Mouse (Mus musculus): ENCODE measurements around the gene Psmg4. TPM values are rescaled to one million over a fixed set of nuclear protein-coding genes. Genes with fewer than 3 reads are reported as not detected.

The Psmg4 gene
- polyA plus RNA-seq, 1 experiment from 2014 or later, result 99.9 TPM

DNA sequence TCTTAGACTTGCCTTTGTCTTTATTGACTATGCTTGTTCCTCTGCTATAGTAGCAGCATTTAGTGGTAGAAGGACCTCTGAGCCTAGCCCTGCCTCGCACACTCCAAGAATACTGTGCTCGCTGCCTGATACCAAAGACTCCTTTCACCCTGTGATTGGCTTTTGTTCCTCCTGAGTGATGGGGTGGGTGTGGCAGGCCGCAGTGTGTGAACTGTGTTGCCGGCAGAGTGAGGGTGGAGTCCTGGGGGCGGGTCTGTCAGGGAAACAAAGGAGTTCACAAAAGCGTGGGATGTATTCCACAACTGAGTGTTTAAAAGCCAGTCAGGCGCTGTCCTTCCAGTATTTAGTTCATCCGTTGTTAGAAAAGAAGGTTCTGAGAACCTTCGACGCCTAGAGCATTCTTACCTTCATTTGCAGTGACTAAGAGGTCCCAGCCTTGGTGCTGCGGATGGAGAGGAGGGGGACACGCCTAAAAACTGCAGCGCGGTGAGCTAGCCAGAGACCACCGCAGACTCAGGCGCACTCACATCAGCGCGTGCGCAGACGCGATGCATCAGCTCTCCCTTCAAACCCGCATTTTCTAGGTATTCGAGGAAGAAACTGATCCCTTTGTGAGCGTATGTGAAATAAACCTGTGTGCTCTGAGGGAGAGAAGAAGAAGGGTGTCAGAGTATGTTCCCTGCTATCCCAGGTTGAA is 31.6 kb upstream of the Psmg4 start:
- Histone ChIP-seq H3K9me3 (no peaks in the 10 kb centered on the region), H3K4me1 (peaks cover 63% of the 10 kb centered on the region), H3K36me3 (replicated peaks) (peaks cover 18% of the 10 kb centered on the region), H3K27me3 (replicated peaks; ENCODE audit: low read depth, poor library complexity, severe bottlenecking) (peaks cover 37% of the 10 kb centered on the region), H3K4me3 (peak overlapping the region; percentile 79), H3K27ac (replicated peaks) (peak overlapping the region; percentile 93)
- DNase-seq (ENCODE audit: low spot score), result peak; percentile 81
- WGBS, result under 1% methylated on average over 24 of the region's 24 CpGs

DNA sequence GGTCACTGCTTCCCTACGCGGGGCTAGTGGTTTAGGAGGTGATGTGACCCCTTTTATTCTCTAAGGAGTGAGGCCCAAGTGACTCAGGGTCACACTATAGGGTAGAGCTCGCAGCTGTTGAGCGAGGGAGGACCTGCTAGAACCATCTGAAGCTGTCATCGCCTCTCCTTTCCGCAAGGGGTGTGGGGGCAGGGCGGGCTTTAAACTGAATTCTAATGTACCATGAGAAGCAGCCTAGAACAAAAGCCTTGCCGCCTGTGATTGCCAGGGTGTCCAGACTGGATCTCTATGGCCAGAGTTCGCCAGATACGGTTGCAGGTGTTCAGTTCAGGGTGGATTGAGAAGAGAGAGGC is 31.1 kb upstream of the Psmg4 start:
- H3K9me3 ChIP-seq, result no peaks in the 10 kb centered on the region
- DNase-seq (ENCODE audit: low spot score), result peak; percentile 78
- peaks cover 14% of the 10 kb centered on the region for H3K36me3 ChIP-seq (replicated peaks)
- peaks cover 37% of the 10 kb centered on the region for H3K27me3 ChIP-seq (replicated peaks; ENCODE audit: low read depth, poor library complexity, severe bottlenecking)
- peaks cover 60% of the 10 kb centered on the region for H3K4me1 ChIP-seq
- WGBS, result under 1% methylated on average over 10 of the region's 10 CpGs
- H3K4me3 ChIP-seq, result peak overlapping the region; percentile 79
- peak overlapping the region; percentile 93 for H3K27ac ChIP-seq (replicated peaks)

DNA sequence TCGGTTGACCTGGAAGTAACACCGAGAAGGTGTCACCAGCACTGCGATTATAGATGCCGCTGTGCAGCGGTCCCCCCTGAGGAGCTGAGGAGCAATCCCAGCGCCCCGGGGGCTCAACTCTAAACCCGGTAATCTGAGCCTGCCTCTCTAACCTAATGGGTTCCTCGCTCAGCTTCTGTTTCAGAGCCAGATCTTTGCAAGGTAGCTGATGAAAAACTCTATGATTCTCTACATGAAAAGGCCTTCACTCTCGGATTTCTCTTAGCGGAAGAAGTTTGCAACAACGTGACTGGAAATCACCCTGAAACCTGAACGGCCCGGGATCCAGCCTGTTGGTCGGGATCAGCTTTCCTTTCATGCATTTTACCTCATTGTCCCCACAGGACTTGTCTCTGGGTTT is 30.5 kb upstream of the Psmg4 start:
- WGBS, result under 1% methylated on average over 15 of the region's 15 CpGs
- peaks cover 60% of the 10 kb centered on the region for H3K4me1 ChIP-seq

DNA sequence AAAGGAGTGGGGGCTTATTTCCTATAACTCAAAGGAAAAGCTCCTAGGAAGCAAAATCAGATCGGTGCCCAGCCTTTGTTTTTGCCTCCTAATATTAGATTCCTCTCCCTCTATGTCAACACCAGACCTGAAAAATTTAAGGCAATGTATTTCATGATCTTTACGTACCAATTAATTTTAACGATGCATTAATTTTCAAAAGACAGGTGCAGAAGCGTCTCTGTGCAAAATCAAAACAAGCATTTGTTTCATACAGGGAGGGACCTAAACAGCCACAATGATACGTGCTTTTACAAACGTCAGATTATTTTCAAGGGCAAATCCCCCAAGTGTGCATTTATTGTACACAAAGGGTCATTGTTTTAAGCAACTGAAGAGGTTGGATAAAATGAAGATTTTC is 29.9 kb upstream of the Psmg4 start:
- H3K4me1 ChIP-seq, result peaks cover 60% of the 10 kb centered on the region
- peaks cover 37% of the 10 kb centered on the region for H3K27me3 ChIP-seq (replicated peaks; ENCODE audit: low read depth, poor library complexity, severe bottlenecking)
- DNase-seq (ENCODE audit: low spot score), result no peak
- no peaks in the 10 kb centered on the region for H3K9me3 ChIP-seq
- peaks cover 9% of the 10 kb centered on the region for H3K36me3 ChIP-seq (replicated peaks)
- peak overlapping the region; percentile 93 for H3K27ac ChIP-seq (replicated peaks)
- WGBS, result 15% methylated on average over 6 of the region's 6 CpGs
- peak overlapping the region; percentile 79 for H3K4me3 ChIP-seq

More for the DNA sequence above, 30.5 kb upstream of the Psmg4 start:
- Histone ChIP-seq H3K27ac (replicated peaks) (peak overlapping the region; percentile 93), H3K4me3 (peak overlapping the region; percentile 79), H3K36me3 (replicated peaks) (peaks cover 11% of the 10 kb centered on the region), H3K27me3 (replicated peaks; ENCODE audit: low read depth, poor library complexity, severe bottlenecking) (peaks cover 37% of the 10 kb centered on the region), H3K9me3 (no peaks in the 10 kb centered on the region)
- peak; percentile 62 for DNase-seq (ENCODE audit: low spot score)

DNA sequence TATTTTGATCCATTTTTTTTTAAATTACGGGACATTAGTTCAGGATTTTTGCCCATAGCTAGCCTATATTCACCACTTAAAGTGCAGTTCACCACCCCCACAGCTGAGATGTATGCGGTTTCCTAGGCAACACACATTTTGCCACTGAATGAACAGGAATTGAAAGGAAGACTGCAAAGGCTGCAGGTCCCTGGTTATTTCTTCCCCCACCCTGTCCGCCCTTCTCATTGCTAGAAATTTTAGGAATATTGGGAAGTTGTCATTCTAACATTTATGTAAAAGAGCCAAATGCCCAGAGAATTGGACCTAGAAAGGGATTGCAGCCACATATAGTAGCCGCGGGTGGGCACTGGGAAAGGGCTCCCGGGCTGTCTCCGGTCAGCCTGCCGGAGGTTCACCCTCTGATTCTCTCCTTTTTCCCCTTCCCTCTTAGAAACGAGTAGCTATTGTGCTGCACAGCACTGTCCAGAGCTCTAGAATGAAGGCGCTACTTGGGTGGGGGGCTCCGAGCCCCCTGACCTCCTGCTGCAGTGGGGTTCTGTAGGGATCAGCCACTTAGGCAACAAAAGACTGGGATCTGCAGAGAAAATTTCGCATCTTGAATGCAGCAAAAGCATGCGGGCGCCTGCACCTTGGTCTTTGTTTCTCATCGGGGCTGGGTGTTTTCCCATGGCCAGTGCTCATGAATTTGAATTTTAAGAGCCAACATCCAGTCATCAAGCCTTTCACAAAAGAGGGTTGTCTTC is 29.3 kb upstream of the Psmg4 start:
- WGBS, result 4% methylated on average over 15 of the region's 15 CpGs
- Histone ChIP-seq H3K27me3 (replicated peaks; ENCODE audit: low read depth, poor library complexity, severe bottlenecking) (peaks cover 37% of the 10 kb centered on the region), H3K27ac (replicated peaks) (peak overlapping the region; percentile 93)

DNA sequence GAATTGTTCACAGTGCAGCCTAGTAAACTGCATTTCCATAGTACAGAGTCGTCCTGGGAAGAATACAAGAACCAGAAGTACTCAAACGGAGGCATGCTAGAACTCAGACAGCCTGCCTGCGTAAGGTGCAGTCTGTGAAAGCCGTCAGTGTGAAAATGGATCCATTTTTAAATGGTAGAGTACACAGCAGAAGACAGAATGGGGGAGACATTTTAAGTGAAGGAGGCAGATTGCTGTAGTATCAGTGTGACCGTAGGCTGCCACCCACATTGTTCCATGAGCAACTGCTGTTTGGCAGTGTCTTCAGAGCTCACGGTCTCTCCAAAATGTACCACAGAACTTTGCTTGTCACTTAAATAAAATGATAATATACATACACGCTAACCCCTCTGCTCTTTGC is 28.5 kb upstream of the Psmg4 start:
- Histone ChIP-seq H3K27me3 (replicated peaks; ENCODE audit: low read depth, poor library complexity, severe bottlenecking) (peaks cover 37% of the 10 kb centered on the region), H3K36me3 (replicated peaks) (no peaks in the 10 kb centered on the region), H3K27ac (replicated peaks) (peak overlapping the region; percentile 93), H3K9me3 (no peaks in the 10 kb centered on the region), H3K4me1 (peaks cover 49% of the 10 kb centered on the region), H3K4me3 (peak overlapping the region; percentile 79; the same call in 1 of the 2 replicates)
- DNase-seq (ENCODE audit: low spot score), result no peak
- 57% methylated on average over 7 of the region's 7 CpGs for WGBS

More for the DNA sequence above, 29.3 kb upstream of the Psmg4 start:
- Histone ChIP-seq H3K36me3 (replicated peaks) (peaks cover 4% of the 10 kb centered on the region), H3K4me3 (peak overlapping the region; percentile 79), H3K4me1 (peaks cover 57% of the 10 kb centered on the region), H3K9me3 (no peaks in the 10 kb centered on the region)
- DNase-seq (ENCODE audit: low spot score), result peak; percentile 63

DNA sequence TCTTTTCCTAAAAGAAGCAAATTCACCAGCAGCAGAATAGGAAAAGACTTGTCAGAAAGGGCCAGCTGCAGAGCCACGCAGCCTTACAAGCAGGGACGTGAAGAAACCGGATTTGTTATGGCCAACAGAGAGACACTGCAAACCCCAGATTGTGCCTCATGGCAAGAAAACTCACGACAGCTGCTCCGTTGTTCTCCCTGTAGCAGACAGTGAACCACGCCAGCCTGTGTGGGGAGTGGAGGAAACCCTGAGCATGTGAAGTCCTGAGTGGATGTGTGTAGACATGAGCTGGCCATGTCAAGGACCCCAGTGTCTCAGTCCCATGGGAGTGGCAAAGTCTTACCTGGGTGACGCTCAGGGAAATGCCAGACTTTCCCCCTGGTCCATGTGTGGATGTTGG is 26.2 kb upstream of the Psmg4 start:
- Histone ChIP-seq H3K27me3 (replicated peaks; ENCODE audit: low read depth, poor library complexity, severe bottlenecking) (peaks cover 24% of the 10 kb centered on the region), H3K4me1 (peaks cover 30% of the 10 kb centered on the region), H3K9me3 (no peaks in the 10 kb centered on the region), H3K4me3 (no peak overlapping the region), H3K36me3 (replicated peaks) (no peaks in the 10 kb centered on the region), H3K27ac (replicated peaks) (0 out of 2 replicates have a peak overlapping the region, but pooled peaks have one; percentile 1)
- DNase-seq (ENCODE audit: low spot score), result no peak
- WGBS, result 71% methylated on average over 7 of the region's 7 CpGs

DNA sequence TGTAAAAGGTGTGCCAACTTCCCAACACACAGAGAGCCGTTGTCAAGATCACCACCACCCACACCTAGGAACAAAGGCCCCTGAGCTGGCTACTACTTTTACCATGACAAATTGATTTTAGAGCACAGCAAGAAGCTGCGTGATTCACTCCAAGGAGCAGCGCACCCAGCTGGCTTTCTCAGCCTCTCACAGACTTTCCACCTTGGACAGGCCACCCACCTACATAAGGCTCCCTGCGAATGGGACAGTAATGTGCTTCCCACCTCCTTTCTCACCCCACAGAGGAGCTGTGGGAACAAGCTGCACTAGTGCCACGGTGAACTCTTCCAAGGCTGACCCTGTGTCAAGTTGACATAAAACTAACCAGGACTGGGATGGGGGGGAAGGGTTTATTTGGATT is 19.4 kb upstream of the Psmg4 start:
- Histone ChIP-seq H3K36me3 (replicated peaks) (no peaks in the 10 kb centered on the region), H3K27me3 (replicated peaks; ENCODE audit: low read depth, poor library complexity, severe bottlenecking) (no peaks in the 10 kb centered on the region), H3K27ac (replicated peaks) (no peak overlapping the region), H3K4me3 (no peak overlapping the region), H3K4me1 (peaks cover 15% of the 10 kb centered on the region), H3K9me3 (no peaks in the 10 kb centered on the region)
- DNase-seq (ENCODE audit: low spot score), result peak; percentile 10
- 44% methylated on average over 5 of the region's 5 CpGs for WGBS

DNA sequence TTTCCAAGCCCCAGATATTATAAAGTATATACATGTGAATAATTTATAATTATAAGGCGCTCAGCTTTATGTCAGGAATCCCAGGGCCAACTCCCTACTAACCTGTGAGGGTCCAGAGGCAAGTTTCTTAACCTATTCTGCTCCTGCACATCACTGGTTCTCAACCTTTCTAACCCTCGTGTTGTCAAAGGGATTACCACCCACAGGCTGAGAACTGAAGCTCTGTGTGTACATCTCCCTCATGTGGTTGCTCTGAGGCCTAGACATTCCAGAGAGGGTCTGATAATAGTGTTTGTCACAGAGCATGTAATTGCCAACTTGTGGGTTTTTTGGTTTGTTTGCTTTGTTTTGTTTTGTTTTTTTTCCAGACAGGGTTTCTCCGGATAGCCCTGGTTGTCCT is 15.8 kb upstream of the Psmg4 start:
- Histone ChIP-seq H3K36me3 (replicated peaks) (no peaks in the 10 kb centered on the region), H3K4me3 (no peak overlapping the region), H3K27ac (replicated peaks) (0 out of 2 replicates have a peak overlapping the region, but pooled peaks have one; percentile 5), H3K4me1 (peaks cover 42% of the 10 kb centered on the region), H3K27me3 (replicated peaks; ENCODE audit: low read depth, poor library complexity, severe bottlenecking) (no peaks in the 10 kb centered on the region), H3K9me3 (no peaks in the 10 kb centered on the region)
- 61% methylated on average over 3 of the region's 3 CpGs for WGBS
- DNase-seq (ENCODE audit: low spot score), result no peak

DNA sequence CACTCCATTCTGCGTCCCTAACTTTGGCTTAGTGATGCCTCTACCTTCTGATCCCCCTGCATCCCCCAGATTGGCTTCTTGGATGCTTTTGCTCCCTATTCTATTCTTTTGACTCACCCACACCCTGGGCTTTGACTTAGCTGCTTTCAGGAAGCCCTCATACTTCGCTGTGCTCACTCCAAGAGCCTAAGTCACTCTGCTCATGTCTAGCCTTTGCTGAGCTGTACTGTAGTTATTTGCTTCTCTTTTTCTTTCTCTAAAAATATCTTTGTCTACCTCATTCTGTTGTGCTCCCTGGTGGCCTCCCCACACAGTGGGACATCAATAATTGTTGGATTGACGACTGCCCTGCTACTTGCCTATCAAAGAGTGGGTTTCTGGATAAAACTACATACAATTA is 14.6 kb upstream of the Psmg4 start:
- Histone ChIP-seq H3K27me3 (replicated peaks; ENCODE audit: low read depth, poor library complexity, severe bottlenecking) (no peaks in the 10 kb centered on the region), H3K4me1 (peaks cover 53% of the 10 kb centered on the region), H3K36me3 (replicated peaks) (no peaks in the 10 kb centered on the region), H3K4me3 (peak overlapping the region; percentile 61), H3K9me3 (no peaks in the 10 kb centered on the region), H3K27ac (replicated peaks) (peak overlapping the region; percentile 94)
- WGBS, result 65% methylated on average over 3 of the region's 3 CpGs
- no peak for DNase-seq (ENCODE audit: low spot score)

DNA sequence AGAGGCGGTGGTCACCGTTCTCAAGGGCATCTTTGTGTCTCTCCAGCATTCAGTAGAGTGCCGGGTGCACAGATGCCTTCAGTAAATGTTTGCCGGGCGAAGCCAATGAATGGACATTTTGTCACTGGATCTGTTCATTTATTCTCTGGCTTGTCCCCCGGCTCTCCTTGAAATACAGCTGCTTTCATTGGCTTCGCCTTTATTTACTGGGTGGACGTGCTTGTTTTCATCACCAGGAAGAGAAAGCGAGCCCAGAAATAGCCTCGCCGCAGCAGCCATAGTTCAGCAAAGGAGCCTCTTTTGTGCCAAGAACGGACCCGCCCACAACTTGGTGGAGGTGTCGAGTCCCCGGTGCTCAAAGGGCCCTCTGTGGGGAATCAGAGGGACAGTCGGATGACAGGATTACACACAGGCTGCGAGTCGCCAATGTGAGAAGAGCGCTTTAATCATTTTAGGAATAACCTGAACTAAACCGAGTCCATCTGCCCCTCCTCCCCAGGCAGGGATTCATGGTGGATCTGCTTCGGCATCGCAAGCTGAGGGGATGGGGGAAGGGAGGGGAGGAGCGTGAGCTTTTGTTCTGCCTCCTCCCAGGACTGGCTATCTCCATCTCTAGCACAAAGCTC is 13.9 kb upstream of the Psmg4 start:
- DNase-seq (ENCODE audit: low spot score), result peak; percentile 82
- Histone ChIP-seq H3K4me3 (peak overlapping the region; percentile 61), H3K27ac (replicated peaks) (peak overlapping the region; percentile 94), H3K4me1 (peaks cover 53% of the 10 kb centered on the region), H3K27me3 (replicated peaks; ENCODE audit: low read depth, poor library complexity, severe bottlenecking) (no peaks in the 10 kb centered on the region), H3K9me3 (no peaks in the 10 kb centered on the region), H3K36me3 (replicated peaks) (no peaks in the 10 kb centered on the region)
- WGBS, result 2% methylated on average over 23 of the region's 23 CpGs

DNA sequence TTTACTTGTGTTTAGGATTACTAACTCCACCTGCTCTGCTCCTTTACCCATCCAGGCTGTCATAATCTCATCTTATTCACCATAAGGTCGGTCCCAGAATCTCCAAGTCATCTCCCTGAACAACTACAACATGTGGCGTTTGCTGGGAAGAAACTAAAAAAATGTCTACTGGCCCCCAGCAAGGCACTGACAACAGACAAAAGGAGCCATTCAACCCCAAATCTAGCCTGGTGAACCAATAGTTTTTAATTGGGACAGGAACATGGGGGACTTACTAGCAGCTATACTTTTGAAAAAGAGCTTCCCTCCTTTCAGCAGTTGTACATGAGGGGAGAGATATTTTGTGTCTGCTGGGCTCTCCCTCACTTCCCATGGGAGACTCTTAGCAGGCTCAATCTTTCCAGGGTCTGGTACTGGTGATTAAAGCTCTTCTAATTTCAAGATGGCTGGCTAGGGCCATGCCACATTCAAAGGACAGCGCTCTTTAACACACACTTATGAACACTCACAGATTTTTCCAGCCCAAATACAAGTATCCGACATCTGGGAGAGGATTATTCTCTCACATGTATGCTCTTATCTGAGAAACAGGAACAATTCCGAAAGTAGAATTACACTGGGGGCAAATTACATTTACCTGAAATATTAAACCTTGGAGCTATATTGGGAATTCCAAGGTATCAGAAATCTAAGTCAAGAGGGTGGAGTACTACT is 13.1 kb upstream of the Psmg4 start:
- H3K9me3 ChIP-seq, result no peaks in the 10 kb centered on the region
- H3K4me1 ChIP-seq, result peaks cover 58% of the 10 kb centered on the region
- H3K27ac ChIP-seq (replicated peaks), result peak overlapping the region; percentile 94
- H3K4me3 ChIP-seq, result peak overlapping the region; percentile 61
- WGBS, result 51% methylated on average over 5 of the region's 5 CpGs
- H3K36me3 ChIP-seq (replicated peaks), result no peaks in the 10 kb centered on the region
- DNase-seq (ENCODE audit: low spot score), result no peak
- H3K27me3 ChIP-seq (replicated peaks; ENCODE audit: low read depth, poor library complexity, severe bottlenecking), result no peaks in the 10 kb centered on the region
